Mouse (Mus musculus) ES-Bruce4 (cell line): ENCODE measurements around the gene Gm20521.

Experiments used
- CTCF ChIP-seq: IDR thresholded peaks from one replicate; pipeline ENCODE4 v1.8.1; 2011; ENCODE audit warnings: low read depth, low read length
- POLR2A ChIP-seq: IDR thresholded peaks from one replicate; pipeline ENCODE4 v1.8.1; 2011; ENCODE audit warnings: low read length; ENCODE audit not compliant: insufficient read depth

DNA sequence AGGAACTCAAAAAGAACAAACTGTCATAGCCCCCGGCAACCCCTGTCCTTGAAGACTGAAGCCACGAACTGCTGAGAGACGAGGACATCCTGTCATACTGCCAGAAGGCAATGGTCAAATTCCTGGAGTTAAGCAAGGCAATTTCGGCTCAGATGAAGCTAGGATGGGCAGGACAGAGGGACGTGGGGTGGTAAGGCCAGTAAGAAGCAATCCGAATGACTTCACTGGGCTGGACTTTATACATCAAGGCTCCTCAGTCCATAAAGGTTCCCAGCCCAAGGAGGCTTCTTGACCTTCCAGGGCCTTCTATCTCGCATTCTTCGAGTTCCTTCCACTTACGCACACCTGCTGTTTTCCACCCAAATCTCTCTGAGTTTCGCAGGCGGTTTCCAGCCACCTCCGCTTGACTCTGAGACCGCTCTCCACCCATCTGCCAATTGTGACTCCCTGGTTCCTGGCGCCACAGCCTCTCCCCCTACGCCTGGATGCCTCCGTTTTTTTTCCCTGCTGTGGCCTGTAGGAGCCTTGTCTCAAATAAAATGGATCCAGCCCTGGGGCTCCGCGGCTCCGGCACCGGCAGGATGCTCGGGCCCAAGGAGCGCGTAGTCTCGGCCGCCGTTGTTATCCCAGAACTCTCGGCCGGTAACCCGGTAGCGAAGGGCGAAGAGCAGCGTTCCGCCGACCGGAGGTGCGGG lies 7.2 kb upstream of the Gm20521 start:
- TF ChIP-seq POLR2A: no peak
- no peak for TF ChIP-seq CTCF
